Mouse (Mus musculus) retina, postnatal 7 days (tissue): ENCODE data around the gene Arhgap31.

Experiments used
- DNase-seq: peaks from one replicate; pipeline ENCODE4 v3.0.0-alpha.2; 2012; ENCODE audit warnings: low read depth, low spot score

Arhgap31 gene

DNA sequence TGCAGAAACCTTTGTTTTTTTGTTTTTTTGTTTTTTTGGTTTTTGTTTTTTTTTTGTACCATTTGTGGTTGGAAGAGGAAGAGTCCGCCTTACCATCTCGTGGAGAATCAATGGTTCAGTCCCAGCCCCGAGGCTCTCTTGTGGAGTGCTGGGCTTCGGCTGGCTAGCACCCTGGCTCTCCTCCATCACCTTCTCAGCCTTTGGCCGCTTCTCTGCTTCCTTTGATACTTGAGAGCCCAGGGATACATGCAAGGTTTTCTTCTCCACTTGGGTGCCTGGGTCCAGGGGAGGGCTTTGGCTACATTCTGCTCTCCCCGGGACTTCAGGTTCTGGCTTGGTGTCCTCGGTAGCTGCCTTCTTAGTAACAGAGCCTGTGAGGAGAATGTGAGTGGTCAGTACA is 106.6 kb downstream of the Arhgap31 start:
- DNase-seq: no peak

DNA sequence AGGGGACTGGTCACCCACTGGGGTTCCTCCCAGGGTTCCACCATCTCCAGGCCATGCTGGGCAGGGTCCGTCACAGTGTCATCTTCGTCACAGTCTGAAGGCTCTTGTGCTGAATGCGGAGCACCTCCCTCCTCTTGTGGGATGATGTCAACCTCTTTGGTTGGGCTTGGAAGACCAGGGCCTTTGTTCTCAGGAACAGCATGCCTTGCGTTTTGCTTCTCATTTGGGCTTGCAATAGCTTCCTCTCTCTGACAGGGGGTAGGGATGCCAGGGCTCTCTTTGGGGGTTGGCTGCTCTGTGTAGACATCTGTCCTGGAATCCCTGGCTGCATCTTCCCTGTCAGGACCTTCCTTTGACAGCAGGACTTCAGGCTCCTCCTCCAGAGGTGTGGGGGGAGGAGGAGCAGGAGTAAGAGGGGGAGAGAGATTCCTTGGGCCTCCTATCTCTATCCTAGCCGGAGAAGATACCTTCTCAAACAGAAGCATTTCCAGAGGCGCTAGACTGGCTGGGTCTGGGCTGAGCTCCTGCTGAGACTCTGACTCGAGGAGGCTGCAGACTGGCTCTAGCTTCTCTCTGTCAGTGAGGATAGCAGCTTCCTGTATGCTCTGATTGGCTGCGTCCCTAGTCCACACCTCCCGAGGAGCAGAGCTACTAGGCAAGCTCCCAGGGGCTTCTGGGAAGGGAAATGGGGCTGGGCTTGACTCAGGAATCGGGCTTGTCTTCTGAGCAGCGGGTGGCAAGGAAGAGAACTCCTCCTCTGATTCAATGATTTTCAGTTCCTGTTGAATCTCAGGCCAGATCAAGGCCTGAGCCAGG is 109.9 kb downstream of the Arhgap31 start:
- no peak for DNase-seq

DNA sequence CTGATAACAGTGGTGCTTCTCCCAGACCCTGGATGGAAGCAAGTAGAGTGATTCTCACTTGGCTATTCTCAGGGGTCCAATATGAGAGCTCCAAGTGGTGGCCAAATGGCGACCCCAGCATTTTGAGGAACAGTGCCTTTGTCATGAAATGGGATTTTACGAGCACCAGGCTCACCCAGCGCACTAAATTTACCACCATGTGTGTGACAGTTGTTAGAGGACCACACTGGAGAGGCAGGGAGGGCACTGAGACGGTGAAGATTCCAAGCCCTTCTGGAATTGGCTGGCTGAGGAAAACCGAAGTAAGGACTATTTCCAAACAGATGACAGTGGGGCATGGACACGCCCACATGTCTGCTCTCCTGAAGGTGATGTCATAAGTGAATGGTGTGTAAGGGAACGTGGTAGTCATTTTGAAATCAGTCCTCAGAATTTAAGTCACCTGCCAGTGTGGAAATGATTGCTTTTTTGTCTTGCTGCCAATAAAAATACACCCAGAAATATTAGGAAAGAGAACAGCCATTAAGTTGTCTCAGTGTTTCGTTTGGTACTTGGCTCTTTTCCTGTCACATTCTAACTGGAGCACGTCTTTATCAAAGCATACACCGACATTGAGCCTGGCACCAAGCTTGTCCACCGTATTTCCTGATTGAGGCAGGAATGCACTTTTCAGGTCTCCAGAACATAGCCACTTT is 113.9 kb downstream of the Arhgap31 start:
- no peak for DNase-seq

DNA sequence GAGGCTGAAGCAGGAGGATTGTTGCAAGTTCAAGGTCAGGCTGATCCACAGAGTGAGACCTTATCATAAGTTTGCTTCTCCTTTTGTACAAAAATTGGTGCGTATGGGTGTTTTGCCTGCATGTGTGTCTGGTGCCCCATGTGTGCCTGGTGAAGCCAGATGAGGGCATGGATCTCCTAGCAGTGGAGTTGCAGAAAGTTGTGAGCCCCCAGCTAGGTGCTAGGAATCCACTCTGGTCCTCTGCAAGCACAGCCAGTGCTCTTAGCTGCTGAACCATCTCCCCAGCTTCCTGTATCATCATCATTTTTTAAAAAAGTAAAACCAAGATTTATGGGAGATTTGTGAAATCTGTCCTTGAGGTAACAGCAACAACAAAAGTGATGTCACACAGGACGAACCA is 116.4 kb downstream of the Arhgap31 start:
- DNase-seq: no peak

DNA sequence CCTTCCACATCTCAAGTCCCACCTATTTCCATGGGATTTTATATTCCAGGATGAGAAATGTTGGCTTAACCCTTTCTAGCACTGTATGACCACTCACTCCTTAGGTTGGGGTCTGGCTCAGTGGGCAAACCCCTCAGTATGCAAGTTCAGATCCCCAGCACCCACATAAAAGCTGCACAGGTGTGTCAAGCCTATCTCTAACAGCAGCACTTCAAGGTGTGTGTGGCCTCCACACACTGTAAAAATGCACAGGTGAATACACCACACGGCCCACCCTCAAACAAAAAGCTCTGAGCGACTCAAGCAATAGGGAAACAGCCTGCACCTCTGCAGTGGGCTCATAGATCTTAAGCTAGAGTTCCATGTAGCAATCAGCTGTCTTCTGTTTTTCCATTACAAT is 117.0 kb downstream of the Arhgap31 start:
- DNase-seq: no peak

GRCm38 (mm10) chr16:38594435-38594834 is 118.6 kb downstream of the Arhgap31 start:
- DNase-seq: no peak

- DNase-seq: no peak
These were observed 120.1 kb downstream of the Arhgap31 start for GRCm38 (mm10) chr16:38592946-38593345.

GRCm38 (mm10) chr16:38592026-38592678 is 120.9 kb downstream of the Arhgap31 start:
- no peak for DNase-seq

GRCm38 (mm10) chr16:38591506-38591905 is 121.6 kb downstream of the Arhgap31 start:
- no peak for DNase-seq

GRCm38 (mm10) chr16:38587572-38587971 is 125.5 kb downstream of the Arhgap31 start:
- DNase-seq: no peak

DNA sequence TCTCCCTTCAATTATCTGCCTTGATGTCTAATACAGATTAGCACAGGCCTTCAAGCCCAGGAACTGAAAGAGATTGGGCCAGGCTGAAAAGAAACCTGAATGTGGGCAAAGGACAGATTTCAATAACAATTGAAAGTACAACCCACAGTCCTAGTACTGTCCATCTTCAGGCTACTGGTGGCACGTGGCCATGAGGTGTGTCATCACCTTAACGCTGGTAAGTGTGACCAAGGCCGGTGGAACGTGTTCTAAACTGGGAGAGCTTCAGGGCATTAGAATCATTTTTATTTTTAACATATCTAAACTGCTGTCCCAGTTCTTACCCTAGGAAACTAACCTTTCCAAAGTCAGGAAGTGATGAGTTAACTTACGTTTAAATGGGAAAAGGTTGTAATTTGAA is 125.9 kb downstream of the Arhgap31 start:
- DNase-seq: no peak

DNA sequence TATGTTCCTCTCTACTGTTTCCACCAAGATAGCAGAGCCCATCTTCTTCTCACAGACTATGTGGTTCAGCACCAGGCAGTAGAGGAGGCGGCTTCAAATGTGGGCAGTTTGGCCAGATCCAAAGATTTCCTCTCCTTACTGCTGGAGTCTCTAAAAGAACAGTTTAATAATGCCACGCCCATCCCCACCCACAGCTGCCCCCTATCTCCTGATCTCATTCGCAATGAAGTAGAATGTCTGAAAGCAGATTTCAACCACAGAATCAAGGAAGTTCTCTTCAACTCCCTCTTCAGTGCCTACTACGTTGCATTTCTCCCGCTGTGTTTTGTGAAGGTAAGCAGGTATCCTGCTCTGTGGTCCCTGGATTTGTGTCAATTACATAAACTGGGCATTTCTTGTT is 127.9 kb downstream of the Arhgap31 start:
- no peak for DNase-seq

DNA sequence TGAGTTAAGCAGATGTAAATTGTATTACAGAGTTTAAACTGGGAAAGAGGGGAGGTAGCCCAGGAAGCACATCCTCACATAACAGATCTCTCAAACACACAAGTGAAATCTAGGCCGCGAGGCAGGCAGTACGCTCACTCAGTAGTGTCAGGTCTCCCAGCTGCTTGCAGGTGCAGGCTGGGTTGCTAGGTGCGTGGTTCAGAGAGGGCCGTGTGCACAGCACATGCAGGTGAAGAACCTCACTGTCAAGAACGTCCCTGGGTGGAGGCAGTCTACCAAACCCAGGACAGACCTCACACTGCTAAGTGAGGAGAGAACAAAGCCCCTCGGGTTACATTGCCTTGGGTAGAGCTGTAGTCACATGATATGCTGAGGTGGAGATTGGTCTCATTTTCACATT is 128.3 kb downstream of the Arhgap31 start:
- DNase-seq: no peak

DNA sequence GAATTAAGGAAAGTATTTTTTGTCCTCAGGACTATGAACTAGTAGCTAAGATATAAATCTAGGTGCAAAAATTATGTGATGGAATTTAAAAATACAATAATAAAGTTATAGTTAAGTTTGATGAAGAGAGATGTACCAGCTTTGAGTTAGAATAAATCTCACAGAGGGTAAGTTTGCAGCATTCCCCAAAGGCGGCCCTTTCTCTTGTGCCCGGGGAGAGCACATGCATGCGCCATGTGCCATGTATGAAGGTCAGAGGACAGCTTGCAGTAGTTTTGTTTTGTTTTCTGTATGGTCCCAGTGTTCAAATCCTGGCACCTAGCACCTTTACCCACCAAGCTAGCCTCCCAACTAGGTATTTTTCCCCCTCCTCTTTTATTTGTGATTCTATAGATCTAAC is 141.6 kb downstream of the Arhgap31 start:
- DNase-seq: no peak

GRCm38 (mm10) chr16:38568192-38568591 is 144.9 kb downstream of the Arhgap31 start:
- no peak for DNase-seq

GRCm38 (mm10) chr16:38563516-38563915 is 149.6 kb downstream of the Arhgap31 start:
- no peak for DNase-seq

- no peak for DNase-seq
These were observed 150.1 kb downstream of the Arhgap31 start for GRCm38 (mm10) chr16:38562968-38563327.

GRCm38 (mm10) chr16:38562131-38562967 is 150.7 kb downstream of the Arhgap31 start:
- peak; percentile 93 for DNase-seq

- DNase-seq: no peak
These were observed 154.8 kb downstream of the Arhgap31 start, which contains the start of gene Tmem39a for GRCm38 (mm10) chr16:38558221-38558748. Tmem39a (plus strand) TSS chr16:38558698.

DNA sequence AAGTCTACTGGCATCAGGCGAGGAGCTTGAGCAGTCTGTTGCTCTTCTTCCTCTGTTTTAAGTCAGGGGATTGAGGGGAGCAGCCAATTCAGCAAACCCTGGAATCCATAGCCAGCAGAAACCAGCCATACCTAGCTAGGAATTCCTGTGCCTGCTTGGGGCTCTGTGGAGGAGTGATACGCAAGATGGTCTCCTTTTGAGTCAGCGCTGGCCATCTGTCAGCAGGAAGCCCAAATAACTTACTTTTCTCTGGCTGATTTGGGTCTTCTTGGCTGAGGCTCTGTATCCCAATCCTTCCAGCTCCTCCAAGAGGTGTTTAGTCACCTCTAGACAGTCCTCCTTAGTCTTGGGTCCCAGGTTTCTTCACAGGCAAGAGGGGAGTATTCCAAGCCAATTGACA is 157.1 kb downstream of the Arhgap31 start:
- no peak for DNase-seq
